Mouse (Mus musculus): ENCODE measurements around the gene Hmx3.

DNA sequence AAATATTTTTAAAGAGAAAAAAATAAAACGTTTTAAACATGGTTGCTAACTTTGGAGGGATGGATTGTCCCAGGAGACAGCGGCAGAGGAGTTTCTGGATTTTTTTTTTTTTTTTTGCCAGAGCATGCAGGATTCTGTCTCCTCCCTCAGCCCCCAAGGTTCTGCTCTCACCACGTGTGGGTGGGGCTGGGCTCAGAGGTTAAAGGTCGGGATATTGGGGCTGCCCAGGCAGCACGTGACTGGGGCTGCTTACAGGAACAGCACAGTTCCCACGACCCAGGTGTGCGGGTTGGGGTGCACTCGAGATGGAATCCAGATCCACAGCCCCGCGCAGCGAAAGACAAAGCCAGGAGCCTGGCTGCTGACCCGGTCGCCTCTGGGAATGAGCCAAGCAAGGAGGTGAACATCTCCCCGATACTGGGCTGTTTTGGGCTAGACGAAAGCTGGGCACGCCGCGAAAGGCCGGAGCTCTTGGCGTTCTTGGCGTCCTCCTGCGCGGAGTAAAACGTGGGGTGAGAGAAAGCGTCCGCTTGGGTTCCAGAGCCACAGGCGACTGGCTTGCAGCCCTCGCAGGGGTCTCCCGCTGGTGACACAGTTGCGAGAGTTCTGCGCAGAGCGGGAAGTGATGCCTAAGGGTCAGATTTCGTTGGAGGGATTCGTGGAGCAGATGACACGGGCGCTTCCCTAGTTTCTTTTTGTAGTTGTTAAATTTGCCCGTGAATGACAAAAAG is 14.0 kb downstream of the Hmx3 start:
- TF ChIP-seq CTCF (IDR thresholded peaks at IDR 0.05; ENCODE audit: borderline replicate concordance, insufficient read depth, low read length) (no peak), POLR2A (IDR thresholded peaks at IDR 0.05; ENCODE audit: low read depth, low read length) (no peak)
